Mouse (Mus musculus) frontal cortex, postnatal 25 days (tissue): ENCODE results near the gene Trpm6.

Source experiments
- DNase-seq, 2 experiments: peaks; one replicate each; pipeline ENCODE4 v3.0.0; 2022; ENCODE audit warnings: low spot score in 2 of 2

The Trpm6 gene

GRCm38 (mm10) chr19:18771048-18771447, 21.3 kb downstream of the Trpm6 start:
- DNase-seq: no peak

DNA sequence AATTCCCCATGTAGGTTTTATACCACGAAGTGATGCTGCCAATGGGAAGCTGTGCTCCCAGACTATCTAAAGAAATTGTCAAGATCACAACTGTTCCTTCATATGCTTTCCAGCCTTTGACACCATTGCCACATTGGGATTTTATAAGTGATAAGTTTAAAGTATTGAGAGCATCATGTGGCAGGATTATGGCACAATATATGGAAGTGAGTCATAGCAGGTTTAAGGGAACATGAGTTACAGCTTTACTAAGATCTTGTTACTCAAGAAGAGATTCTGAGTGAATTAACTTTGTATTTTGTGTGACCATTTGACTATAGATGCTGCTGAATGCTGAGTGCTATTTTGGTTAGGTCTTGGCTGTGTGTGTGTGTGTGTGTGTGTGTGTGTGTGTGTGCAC, 21.8 kb downstream of the Trpm6 start:
- DNase-seq: no peak

- no peak for DNase-seq
These were observed 23.2 kb downstream of the Trpm6 start for GRCm38 (mm10) chr19:18772888-18773488.

DNA sequence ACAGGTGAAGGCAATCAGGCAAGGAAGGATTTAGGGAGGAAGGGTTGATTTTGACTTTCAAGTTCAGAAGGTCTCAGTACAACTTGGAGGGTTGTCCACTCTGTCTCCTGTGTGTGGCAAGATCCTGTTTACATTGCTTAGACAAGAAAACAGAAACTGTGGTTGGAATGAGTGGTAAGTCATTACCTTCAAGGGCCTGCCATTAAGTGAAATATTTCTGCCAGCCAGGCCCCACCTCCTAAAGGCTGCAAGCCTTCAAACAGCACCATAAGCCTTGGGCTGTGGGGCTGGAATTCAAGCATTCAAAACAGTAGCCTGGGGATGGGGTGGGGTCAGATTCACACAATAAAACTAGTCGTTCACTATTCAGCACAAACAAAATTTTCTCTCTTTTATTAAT, 24.3 kb downstream of the Trpm6 start:
- no peak for DNase-seq

GRCm38 (mm10) chr19:18799646-18800045, 49.9 kb downstream of the Trpm6 start:
- no peak for DNase-seq

- DNase-seq: no peak
These were observed 61.5 kb downstream of the Trpm6 start for GRCm38 (mm10) chr19:18811264-18811663.

GRCm38 (mm10) chr19:18815170-18815569, 65.4 kb downstream of the Trpm6 start:
- no peak for DNase-seq

GRCm38 (mm10) chr19:18817425-18817824, 67.6 kb downstream of the Trpm6 start:
- no peak for DNase-seq

- DNase-seq: no peak
These were observed 78.8 kb downstream of the Trpm6 start for GRCm38 (mm10) chr19:18828601-18829000.

GRCm38 (mm10) chr19:18831196-18831595, 81.4 kb downstream of the Trpm6 start:
- no peak for DNase-seq

GRCm38 (mm10) chr19:18834971-18835370, 85.2 kb downstream of the Trpm6 start:
- peak; percentile 40 to 58 for DNase-seq

DNA sequence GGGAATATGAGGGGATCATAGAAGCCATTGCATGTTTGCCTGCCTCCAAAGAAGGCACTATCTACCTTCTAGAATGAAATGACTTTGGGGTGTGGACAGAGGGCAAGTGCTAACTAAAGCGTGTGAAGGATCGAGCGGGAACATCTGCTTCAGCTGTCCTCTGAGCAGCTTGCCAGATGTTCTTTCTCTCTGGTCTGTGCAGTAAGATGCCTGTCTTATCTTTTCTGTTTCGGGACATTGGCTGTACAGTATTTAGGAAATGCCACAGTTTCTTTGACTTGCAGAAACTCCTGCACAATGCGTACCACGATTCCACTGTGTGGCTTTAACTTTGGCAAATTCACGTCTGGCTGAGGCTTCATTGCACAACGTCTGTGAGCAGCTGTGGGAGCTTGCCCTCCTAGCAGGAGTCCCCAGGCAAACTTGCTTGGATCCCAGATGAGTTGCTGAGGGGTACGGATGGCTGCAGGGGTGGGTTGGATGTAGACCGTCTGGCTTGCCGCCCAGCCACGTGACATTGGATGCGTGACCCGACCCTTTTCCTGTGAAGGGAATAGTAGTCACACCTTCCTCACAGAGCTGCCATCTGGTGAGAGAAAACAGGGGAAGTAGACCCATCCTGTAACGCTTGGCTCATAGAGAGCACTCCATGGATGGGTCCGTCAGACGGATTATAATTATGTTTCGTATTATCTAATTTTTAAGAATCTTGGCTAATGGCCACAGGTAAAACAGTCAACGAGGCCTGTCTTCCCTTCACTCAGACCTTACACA, 92.2 kb downstream of the Trpm6 start:
- no peak for DNase-seq

DNA sequence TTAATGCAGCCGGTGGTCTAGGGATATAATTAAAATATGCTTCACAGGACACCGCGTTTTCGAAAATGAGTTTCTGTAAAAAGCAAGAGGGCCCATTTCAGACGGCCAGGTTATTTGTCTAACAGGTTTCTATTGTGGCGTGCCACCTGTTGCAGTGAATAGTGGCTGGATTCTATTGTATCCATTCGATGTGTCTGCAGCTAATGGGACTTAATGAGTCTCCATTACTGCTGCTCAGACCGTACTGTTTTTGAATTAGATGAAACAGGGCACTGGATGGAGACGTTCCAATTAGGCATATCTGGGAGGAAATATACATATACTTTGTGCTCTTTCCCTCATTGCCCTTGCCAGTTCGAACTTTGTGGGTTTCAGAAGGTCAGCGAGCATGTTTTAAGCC, 92.8 kb downstream of the Trpm6 start:
- DNase-seq: no peak

GRCm38 (mm10) chr19:18846336-18846735, 96.6 kb downstream of the Trpm6 start:
- DNase-seq: no peak

GRCm38 (mm10) chr19:18868311-18868710, 118.5 kb downstream of the Trpm6 start:
- no peak for DNase-seq

DNA sequence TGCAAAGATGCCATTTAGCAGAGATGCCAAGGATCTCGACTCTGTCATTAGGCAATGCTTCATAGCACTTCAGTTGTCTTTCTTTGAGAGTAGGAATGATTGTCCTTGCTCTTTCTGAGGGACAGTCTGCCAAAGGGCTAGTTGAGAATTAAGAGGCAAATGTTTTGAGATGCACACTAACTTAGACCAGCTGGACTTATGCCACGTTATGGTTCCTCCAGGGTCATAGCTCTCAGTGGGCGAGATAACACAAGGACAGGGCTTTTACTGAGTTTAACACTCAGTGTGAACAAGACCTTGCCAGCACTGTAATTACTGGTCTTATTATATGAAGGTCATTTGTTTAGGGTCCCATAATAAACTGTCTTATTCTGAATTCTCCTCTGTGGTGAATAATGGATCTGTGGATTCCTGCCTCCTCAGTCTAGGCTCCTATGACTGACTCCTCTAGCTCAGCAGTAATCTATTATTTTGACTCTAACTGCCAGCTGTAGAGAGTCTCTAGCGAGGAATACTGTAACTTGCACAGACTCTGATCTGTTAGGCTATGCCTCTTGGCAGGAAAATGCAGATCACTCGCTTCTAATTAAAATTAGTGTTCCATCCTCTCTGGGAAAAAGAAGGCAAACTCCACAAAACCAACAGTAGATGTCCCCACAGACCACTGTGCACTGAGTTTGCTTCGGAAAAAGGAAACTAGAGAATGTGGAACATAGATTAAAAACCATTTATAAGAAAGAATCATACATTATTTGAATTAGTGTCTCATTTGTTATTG, 123.2 kb downstream of the Trpm6 start:
- DNase-seq: peak in 1 of 2 experiments; percentile 23

DNA sequence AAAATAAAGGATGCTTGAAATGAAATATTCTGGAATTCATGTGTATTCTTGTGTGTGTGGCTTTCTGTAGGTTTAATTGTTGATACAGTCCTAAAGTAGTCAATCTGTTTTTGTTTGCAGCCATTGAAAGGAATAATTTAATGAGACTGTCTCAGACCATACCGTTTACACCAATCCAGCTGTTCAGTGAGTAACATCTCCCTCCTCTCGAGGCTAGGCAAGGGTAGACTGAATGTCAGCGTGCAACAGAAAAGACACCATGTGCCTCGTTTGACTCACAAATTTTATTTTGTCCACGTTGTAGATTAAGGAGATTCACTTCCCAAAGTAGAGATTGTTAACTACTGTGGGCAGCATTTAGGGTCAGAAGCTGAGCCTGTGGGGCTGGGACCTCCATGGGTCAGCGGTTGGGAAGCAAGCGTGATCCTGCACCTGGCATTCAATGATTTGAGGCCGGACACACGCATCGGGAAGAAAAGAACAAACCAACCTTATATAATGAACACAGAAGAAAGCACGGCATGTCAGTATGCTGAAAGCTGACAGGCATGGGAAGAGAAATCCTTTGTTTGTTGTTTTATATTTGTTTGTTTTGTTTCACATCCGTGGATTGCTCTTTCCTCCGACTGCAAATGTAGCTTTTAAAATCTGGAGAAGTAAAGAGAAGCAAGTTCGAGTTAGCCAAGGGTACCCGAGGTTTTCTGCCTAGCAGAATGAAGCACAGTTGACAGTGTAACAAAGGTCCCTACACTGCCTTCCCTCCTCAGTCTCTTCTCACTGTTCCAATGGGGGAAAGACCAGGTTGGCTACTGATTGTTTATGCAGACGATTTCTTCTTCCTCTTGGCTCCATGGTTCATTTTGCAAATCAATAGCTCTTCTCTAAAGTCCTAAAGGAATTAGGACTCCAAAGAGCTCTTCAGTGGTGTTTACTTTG, 124.2 kb downstream of the Trpm6 start:
- no peak for DNase-seq

DNA sequence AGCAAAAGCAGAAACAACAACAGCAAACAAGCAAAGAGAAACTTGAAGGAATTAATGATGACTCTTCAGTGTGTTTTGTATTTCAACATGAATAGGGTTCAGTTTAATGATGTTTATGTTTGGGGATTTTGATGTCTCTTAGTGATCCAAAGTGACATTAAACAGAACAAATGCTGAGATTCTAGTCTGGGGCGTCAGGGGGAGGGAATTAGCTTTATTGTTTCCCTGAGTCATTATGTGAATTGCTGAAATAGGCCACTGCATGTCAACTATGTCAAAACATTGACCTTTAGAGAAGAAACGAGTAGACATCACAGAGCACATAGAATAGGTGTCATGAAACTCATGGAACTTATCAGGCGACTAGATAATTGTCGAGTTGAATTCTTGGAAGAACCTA, 129.5 kb downstream of the Trpm6 start:
- DNase-seq: no peak

GRCm38 (mm10) chr19:18881162-18881561, 131.4 kb downstream of the Trpm6 start:
- DNase-seq: no peak

- no peak for DNase-seq
These were observed 138.0 kb downstream of the Trpm6 start for GRCm38 (mm10) chr19:18887646-18888407.
